Mouse (Mus musculus): Measurements from ENCODE around the gene Hdac9.

DNA sequence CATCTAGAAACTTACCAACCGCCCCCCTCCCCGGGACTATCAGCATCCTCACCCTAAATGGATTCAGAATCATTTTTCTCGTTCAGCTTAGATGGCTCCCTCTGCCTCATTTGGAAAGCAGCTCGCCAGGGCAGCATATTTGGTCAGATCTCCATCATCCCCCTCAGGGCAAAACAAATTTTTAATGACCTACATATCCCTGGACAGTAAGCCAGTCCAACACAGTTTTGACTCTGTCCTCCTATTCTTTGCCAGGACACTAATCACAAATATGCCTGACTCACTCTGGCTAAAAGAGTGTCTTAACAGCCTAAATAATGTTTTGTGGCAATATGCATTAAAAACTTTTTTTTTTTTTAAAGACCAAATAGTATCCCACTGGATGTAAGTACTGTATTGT, 738.0 kb downstream of the Hdac9 start:
- TF ChIP-seq USF1 (IDR thresholded peaks at IDR 0.05; ENCODE audit: low read depth) (no peak), FOSL1 (IDR thresholded peaks at IDR 0.05; ENCODE audit: insufficient read depth, low read length, poor library complexity, severe bottlenecking) (no peak), CTCF (IDR thresholded peaks at IDR 0.05; ENCODE audit: control insufficient read depth, insufficient read depth, insufficient read length) (no peak), MYOG (IDR thresholded peaks at IDR 0.05; ENCODE audit: control insufficient read depth, extremely low read depth, insufficient read length) (no peak), MAX (IDR thresholded peaks at IDR 0.05) (no peak), CEBPB (IDR thresholded peaks at IDR 0.05; ENCODE audit: low read depth) (no peak), MYOD1 (IDR thresholded peaks at IDR 0.05; ENCODE audit: control insufficient read depth, insufficient read length, low read depth) (no peak)

All from C2C12 (cell line).